Mouse (Mus musculus) lung, postnatal 0 days (tissue): ENCODE results near the gene Tagln. TPM values are rescaled to one million over a fixed set of nuclear protein-coding genes. Genes with fewer than 3 reads are reported as not detected.

Experiments used
- ATAC-seq: fragments of 200-750 bp; cut with Nextera tagmentation; 2 replicates; pipeline ENCODE4 v1.8.0; 2017; ENCODE audit warnings: moderate library complexity
- DNase-seq: peaks from one replicate; pipeline ENCODE4 v3.0.0-alpha.2; 2016; ENCODE audit warnings: low spot score
- H3K27ac ChIP-seq: fragments of 300-500 bp; sonication (generic); 2 replicates; pipeline ENCODE4 v1.5.1; 2014; ENCODE audit warnings: antibody characterized with exemption, mild to moderate bottlenecking, low read length, mixed read lengths
- H3K27me3 ChIP-seq: fragments of 300-500 bp; sonication (generic); replicated peaks from 2 replicates; pipeline ENCODE4 v1.6.1; 2014; ENCODE audit warnings: low read length, mixed read lengths; ENCODE audit not compliant: insufficient read depth
- H3K36me3 ChIP-seq: fragments of 300-500 bp; sonication (generic); 2 replicates; pipeline ENCODE4 v1.6.1; 2014; ENCODE audit warnings: low read length, mixed read lengths; ENCODE audit not compliant: insufficient read depth
- H3K4me1 ChIP-seq: fragments of 300-500 bp; sonication (generic); 2 replicates; pipeline ENCODE4 v1.6.1; 2014; ENCODE audit warnings: antibody characterized with exemption, low read depth, low read length, mixed read lengths; ENCODE audit not compliant: insufficient read depth
- H3K4me2 ChIP-seq: fragments of 300-500 bp; sonication (generic); replicated peaks from 2 replicates; pipeline ENCODE4 v1.6.1; 2014; ENCODE audit warnings: low read depth, mild to moderate bottlenecking, low read length, moderate library complexity, mixed read lengths
- H3K4me3 ChIP-seq: fragments of 300-500 bp; sonication (generic); 2 replicates; pipeline ENCODE4 v1.5.1; 2014; ENCODE audit warnings: low read depth, low read length
- H3K9ac ChIP-seq: fragments of 300-500 bp; sonication (generic); replicated peaks from 2 replicates; pipeline ENCODE4 v1.6.1; 2014; ENCODE audit warnings: low read depth, mild to moderate bottlenecking
- H3K9me3 ChIP-seq: fragments of 300-500 bp; sonication (generic); 2 replicates; pipeline ENCODE4 v1.6.1; 2016; ENCODE audit warnings: low read length, mixed read lengths
- CTCF ChIP-seq: IDR thresholded peaks from 2 replicates; pipeline ENCODE4 v1.5.1; 2016; ENCODE audit warnings: antibody characterized with exemption, mild to moderate bottlenecking
- EP300 ChIP-seq: IDR thresholded peaks from 2 replicates; pipeline ENCODE4 v1.6.1; 2016; ENCODE audit warnings: antibody characterized with exemption, mild to moderate bottlenecking, control low read depth
- WGBS: fragments of 180-500 bp; shearing (Covaris S2); extraction: QIAGEN DNeasy Blood & Tissue Kit; methylation state at CpG from one replicate; pipeline ENCODE4 v1.1.7; 2014; 5-methylcytosine and 5-hydroxymethylcytosine counted together
- polyA plus RNA-seq: library from polyadenylated mRNA; unstranded; fragments of >200 nt; fragmentation: Nextera tagmentation; extraction: Ambion mirVana; gene quantifications from 2 replicates; pipeline ENCODE4 v1.2.1, GENCODE M21; 2015

Gene Tagln
- polyA plus RNA-seq, 1 experiment from 2014 or later, result 184 TPM

DNA sequence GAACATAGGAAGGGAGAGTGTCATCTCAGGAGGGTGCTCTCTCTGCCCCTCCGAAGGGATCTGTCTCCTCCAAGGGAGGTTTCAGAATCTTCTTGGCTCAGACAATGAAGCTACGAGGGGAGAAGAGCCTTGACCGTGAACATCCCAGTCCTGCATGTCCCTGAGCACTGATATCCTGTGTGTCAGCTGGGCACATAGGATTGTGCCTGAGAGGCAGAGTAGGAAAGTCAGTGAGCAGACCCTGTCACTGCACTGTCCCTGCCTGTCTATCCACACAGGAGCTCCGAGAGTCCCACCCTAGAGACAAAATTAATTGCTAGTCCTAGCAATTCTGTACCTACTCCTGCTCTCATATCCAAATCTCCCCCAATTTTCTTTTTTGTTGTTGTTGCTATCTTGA lies 16.2 kb upstream of the Tagln start:
- Histone ChIP-seq H3K4me1 (peaks cover 14% of the 10 kb centered on the region; the same call in 1 of the 2 replicates), H3K36me3 (peaks cover 29% of the 10 kb centered on the region), H3K4me3 (no peak overlapping the region), H3K27me3 (no peaks in the 10 kb centered on the region), H3K9ac (no peak overlapping the region), H3K9me3 (no peaks in the 10 kb centered on the region), H3K4me2 (no peak overlapping the region), H3K27ac (no peak overlapping the region)
- no peak for DNase-seq
- 91% methylated on average over 4 of the region's 4 CpGs for WGBS
- TF ChIP-seq EP300 (no peak), CTCF (no peak)
- no peak for ATAC-seq

DNA sequence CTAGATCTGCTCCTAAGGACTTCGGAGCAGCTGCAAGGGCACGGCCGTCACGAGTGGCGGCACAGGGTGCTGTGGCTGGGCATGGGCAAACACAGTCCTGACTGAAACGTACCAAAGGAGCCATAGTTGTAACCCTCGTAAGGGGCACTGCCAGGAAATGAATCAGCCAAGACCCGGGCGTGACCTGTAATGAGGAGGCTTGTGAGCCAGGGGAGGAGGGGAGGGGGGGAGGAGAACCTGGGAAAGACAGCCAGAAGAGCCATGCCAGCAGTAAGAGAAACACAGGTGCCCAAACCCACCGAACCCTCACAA lies 11.0 kb upstream of the Tagln start:
- no peak overlapping the region for H3K9ac ChIP-seq
- H3K27me3 ChIP-seq, result no peaks in the 10 kb centered on the region
- no peak for TF ChIP-seq CTCF
- TF ChIP-seq EP300, result no peak
- H3K27ac ChIP-seq, result no peak overlapping the region
- DNase-seq, result no peak
- H3K36me3 ChIP-seq, result peaks cover 59% of the 10 kb centered on the region
- ATAC-seq, result no peak
- no peak overlapping the region for H3K4me3 ChIP-seq
- no peaks in the 10 kb centered on the region for H3K4me1 ChIP-seq
- H3K4me2 ChIP-seq, result no peak overlapping the region
- WGBS, result 68% methylated on average over 10 of the region's 10 CpGs
- H3K9me3 ChIP-seq, result no peaks in the 10 kb centered on the region

DNA sequence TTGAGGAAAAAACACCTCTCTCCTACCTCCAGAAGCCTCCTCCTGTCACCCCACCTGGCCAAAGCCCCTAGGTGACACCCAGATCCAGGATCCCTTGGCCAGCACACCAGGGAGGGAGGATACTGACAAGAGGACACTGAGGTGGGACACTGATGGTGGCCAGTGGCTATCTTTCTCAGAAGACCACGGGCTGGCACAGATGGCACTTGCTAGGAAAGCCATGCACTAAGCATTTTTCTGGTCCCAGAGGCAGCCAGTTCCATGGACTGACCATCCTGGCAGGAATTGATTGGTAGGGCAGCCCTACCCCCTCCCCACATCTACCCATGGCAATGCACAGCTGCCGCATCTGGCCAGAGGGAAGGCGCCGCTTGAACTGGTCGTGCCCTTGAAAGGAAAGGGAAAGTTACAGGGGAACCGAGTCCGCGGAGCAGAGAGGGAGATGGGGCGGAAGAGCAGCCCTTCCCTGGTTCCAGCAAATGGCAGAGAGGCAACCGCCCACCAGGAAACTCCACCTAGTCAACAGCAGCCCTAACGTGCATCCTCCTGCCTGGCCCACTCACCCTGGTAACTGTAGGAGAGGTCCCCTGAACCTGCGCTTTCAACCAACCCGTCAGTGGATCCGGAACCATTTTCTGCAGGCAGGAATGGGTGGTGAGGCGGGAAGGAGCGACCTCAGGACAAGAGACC lies 10.5 kb upstream of the Tagln start:
- Histone ChIP-seq H3K36me3 (peaks cover 60% of the 10 kb centered on the region), H3K27ac (no peak overlapping the region)
- WGBS, result 85% methylated on average over 16 of the region's 16 CpGs

DNA sequence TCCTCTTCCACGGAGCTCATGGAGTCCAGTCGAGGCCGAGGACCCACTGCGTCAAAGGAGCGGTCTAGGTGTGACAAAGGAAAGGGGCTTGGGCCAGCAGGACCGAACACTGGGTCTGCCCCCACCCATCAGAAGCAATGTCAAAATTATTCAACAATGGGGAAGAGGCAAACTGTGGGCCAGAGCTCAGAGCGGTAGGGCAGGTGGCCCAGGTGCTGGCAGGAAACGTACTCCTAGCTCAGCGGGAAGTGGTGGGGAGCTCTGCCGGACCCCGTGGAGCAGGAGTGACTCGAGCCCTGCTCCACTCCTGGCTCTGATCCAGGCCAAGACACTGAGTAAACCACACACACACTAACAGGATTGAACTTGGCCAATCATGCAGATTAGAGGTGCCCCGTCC lies 9.9 kb upstream of the Tagln start:
- H3K36me3 ChIP-seq, result peaks cover 65% of the 10 kb centered on the region
- no peak overlapping the region for H3K4me3 ChIP-seq
- no peaks in the 10 kb centered on the region for H3K27me3 ChIP-seq
- H3K27ac ChIP-seq, result no peak overlapping the region
- no peaks in the 10 kb centered on the region for H3K9me3 ChIP-seq
- H3K4me1 ChIP-seq, result no peaks in the 10 kb centered on the region
- 71% methylated on average over 13 of the region's 13 CpGs for WGBS
- TF ChIP-seq CTCF, result no peak
- TF ChIP-seq EP300, result no peak
- no peak overlapping the region for H3K4me2 ChIP-seq
- H3K9ac ChIP-seq, result no peak overlapping the region
- no peak for ATAC-seq
- no peak for DNase-seq

More for the DNA sequence above, 10.5 kb upstream of the Tagln start:
- no peaks in the 10 kb centered on the region for H3K9me3 ChIP-seq
- no peak for ATAC-seq
- no peak for DNase-seq
- TF ChIP-seq EP300 (no peak), CTCF (no peak)
- H3K4me1 ChIP-seq, result no peaks in the 10 kb centered on the region
- H3K27me3 ChIP-seq, result no peaks in the 10 kb centered on the region
- no peak overlapping the region for H3K9ac ChIP-seq
- H3K4me3 ChIP-seq, result no peak overlapping the region
- no peak overlapping the region for H3K4me2 ChIP-seq

DNA sequence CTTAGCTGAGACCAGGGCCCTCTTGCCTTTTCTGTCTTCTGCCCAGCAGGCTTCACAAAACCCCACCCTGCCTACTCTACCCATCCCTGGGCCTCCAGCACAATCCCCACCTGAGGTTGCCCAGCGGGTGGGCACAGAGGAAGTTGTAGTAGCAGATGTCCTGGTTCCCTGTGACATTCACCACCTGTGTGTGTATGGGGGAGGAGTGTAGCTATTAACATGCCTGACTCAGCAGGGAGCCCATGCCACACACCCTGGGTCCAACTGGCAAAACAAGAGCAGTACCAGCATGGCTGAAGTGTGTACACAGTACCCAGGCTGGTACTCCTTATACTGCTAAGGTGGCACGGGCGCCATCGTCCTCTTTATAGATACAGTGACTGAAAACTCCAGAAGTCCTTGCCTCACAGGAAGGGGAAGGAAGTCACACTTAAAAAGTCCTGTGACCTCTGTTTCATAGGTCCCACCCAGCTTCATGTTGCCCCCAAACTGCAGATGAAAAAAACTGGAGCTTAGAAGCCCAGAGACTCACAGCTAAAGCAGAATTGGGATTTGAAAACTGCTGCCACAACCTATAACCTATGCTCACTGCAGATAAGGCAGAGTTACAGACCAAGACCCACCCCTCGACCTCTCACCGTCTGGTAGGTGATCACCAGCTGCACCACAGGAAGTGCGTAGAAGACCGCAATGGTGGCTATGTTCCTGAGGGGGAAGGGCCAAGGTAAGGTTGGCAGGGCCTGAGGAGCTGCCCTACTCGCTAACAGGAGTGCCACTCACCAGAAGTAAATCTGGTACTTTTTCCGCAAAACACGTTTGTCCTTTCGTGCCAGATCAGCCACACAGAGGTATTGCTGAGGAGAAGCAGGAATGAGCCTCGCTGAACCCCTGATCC lies 8.9 kb upstream of the Tagln start:
- no peak overlapping the region for H3K4me3 ChIP-seq
- TF ChIP-seq EP300, result no peak
- TF ChIP-seq CTCF, result no peak
- no peaks in the 10 kb centered on the region for H3K4me1 ChIP-seq
- ATAC-seq (no peak), DNase-seq (no peak)
- no peak overlapping the region for H3K27ac ChIP-seq
- no peaks in the 10 kb centered on the region for H3K9me3 ChIP-seq
- peaks cover 59% of the 10 kb centered on the region for H3K36me3 ChIP-seq
- H3K9ac ChIP-seq, result no peak overlapping the region
- no peaks in the 10 kb centered on the region for H3K27me3 ChIP-seq
- WGBS, result 79% methylated on average over 13 of the region's 13 CpGs
- H3K4me2 ChIP-seq, result no peak overlapping the region

DNA sequence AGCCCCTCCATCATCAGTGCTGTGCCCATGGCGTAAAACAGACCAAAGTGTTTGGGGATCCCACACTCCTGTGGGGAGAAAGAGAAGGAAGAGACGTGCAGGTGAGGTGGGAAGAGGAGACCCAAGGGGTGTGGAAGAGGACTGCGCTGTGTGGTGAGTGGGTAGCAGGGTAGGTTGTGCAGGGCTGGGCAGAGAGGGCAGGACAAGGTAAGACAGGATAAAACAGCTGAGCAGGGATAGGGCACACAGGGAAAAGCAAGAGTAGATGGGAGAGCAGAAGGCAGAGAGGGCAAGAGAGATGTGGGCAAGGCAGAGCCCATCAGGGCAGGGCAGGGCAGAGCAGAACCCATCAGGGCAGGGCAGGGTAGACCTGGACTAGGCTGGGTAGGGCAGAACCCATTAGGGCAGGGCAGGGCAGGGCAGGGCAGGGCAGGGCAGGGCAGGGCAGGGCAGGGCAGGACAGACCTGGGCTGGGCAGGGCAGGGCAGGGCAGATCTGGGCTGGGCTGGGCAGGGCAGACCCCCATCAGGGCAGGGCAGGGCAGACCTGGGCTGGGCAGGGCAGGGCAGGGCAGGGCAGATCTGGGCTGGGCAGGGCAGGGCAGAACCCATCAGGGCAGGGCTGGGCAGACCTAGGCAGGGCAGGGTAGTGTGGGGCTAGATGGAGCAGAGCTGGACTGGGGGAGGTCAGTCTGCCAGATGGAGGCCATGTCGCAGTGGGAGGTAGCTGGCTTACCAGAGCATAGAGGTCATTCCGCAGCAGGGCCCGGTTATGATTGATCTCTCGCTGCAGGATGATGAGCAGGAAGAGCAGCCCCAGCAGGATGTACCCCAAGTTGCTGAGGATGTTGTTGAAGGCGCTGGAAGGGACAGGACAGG lies 8.0 kb upstream of the Tagln start:
- Histone ChIP-seq H3K4me2 (no peak overlapping the region), H3K36me3 (peaks cover 59% of the 10 kb centered on the region), H3K4me3 (no peak overlapping the region), H3K4me1 (no peaks in the 10 kb centered on the region), H3K27me3 (no peaks in the 10 kb centered on the region), H3K9me3 (no peaks in the 10 kb centered on the region), H3K9ac (no peak overlapping the region), H3K27ac (no peak overlapping the region)
- no peak for DNase-seq
- TF ChIP-seq EP300 (no peak), CTCF (no peak)
- 90% methylated on average over 8 of the region's 8 CpGs for WGBS
- ATAC-seq, result 0 out of 2 replicates have a peak, but pooled peaks have one; percentile 4
